Comparison of ENCODE assay signal across 9 mouse cellular contexts in the genomic region with DNA sequence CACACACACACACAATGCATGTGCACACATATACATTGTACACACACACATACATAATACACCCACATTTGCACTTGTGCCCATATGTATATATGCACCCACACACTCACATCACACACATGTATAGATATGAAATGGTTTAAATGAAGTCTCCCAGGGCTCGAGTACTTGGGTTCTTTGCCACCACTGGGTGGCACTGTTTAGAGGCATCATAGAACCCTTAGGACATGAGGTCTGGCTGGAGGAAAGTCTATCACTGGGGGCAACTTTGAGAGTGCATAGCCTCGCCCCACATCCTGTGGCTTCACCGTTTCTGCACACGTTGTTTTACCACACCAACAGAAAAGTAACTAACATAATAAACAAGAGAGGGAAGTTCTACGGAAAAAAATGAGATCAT.
A peak's percentile ranks its signal among the peaks of the same experiment; 100 is the strongest.
DNase-seq lines count a peak whose midpoint lies in the region; ATAC-seq and TF ChIP-seq lines count a peak whose summit lies in the region.
"Had no signal": no experiment of that assay in that cellular context is flagged by ENCODE, and none has a peak within 500 bp of the region (broad histone marks: within the 10 kb centered on the region; RNA-seq: fewer than 3 reads in every experiment).

No protein-coding gene starts in this region.

- POLR2A ChIA-PET in Patski (lab: Charles Lee) = no interaction called here

- in situ Hi-C loops in Patski (cut with MboI; ENCODE audit: low pct_unique_long_range_greater_than_20kb) = loop anchor here (5.0 kb wide), 1 partner anchor 55 kb away; no protein-coding TSS in a partner anchor

- ATAC-seq in Patski = no peak

- TF ChIP-seq CTCF in layer of hippocampus, adult 2 months (conservative IDR thresholded peaks at IDR 0.05) = peak; percentile 85
- TF ChIP-seq CTCF in Patski (IDR thresholded peaks at IDR 0.05) = peak; percentile 62

- H3K27ac ChIP-seq in layer of hippocampus, adult 2 months = no peak overlapping the region
- H3K27ac ChIP-seq: macrophage had no signal

- no peak overlapping the region for H3K4me3 ChIP-seq in layer of hippocampus, adult 2 months

- intact Hi-C loops in gastrocnemius, postnatal 14 days (cut with DNase I; ENCODE audit: low total_unique reads) = no loop called here

- CTCF ChIA-PET in Patski (lab: Charles Lee) = interaction anchor here (1.6 kb wide), 1 partner anchor 13 kb away, joined by 4 read pairs; no protein-coding TSS in a partner anchor

- no peaks in the 10 kb centered on the region for H3K27me3 ChIP-seq in Patski

- peak; percentile 46 for DNase-seq in adrenal gland, postnatal 10 days
- no peak for DNase-seq in adrenal gland, adult 8-10 months
- no peak for DNase-seq in layer of hippocampus, adult 2 months (ENCODE audit: low spot score in 2 of 2)
- DNase-seq in layer of hippocampus, adult 8-10 months (ENCODE audit: low spot score in 2 of 2) = no peak
- no peak for DNase-seq in Patski (ENCODE audit: low read depth, low spot score)
- peak; percentile 51 for DNase-seq in kidney, postnatal 10 days
- DNase-seq in thymus, postnatal 25 days = peak; percentile 47
- DNase-seq in gastrocnemius, postnatal 14 days = no peak

Comparison
In these comparisons a context has a peak if more than half of its experiments do, and no peak if none do; other contexts are left out.
1. DNase-seq: peak in adrenal gland, postnatal 10 days (single experiment), kidney, postnatal 10 days (single experiment) and thymus, postnatal 25 days (single experiment); none in adrenal gland, adult 8-10 months (single experiment), layer of hippocampus, adult 2 months (0 of 2), layer of hippocampus, adult 8-10 months (0 of 2), Patski (single experiment) and gastrocnemius, postnatal 14 days (single experiment).